Mouse (Mus musculus): ENCODE data around the gene Stoml3.

The Stoml3 gene

GRCm38 (mm10) chr3:53488353-53488752 lies at the start of gene Stoml3:
TSS of gene Stoml3 (plus strand) at chr3:53488653.
- DNase-seq (ENCODE audit: low spot score in 2 of 2): no peak

GRCm38 (mm10) chr3:53445540-53445939 lies 42.9 kb upstream of the Stoml3 start:
- DNase-seq (ENCODE audit: low spot score in 2 of 2): no peak

GRCm38 (mm10) chr3:53446801-53447200 lies 41.7 kb upstream of the Stoml3 start:
- no peak for DNase-seq (ENCODE audit: low spot score in 2 of 2)

DNA sequence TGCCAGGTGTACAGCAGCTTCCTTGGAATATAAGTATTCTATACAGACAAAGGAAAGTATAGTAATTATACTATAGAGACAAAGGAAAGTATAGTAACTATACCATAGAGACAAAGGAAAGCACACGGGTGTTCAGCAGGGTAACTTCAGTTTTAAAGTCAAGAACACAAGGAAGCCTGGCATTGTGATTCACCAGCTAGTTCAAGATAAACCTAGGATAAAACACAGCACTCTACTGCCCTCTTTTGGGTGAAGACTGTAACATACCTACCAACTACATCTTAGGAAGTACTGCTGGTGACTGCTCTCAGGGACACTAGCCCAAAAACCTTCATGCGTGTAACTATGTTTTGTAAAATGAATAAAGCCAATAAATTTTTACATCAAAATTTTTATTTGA lies 40.2 kb upstream of the Stoml3 start:
- peak in 1 of 2 experiments; percentile 60 for DNase-seq (ENCODE audit: low spot score in 2 of 2)

- DNase-seq (ENCODE audit: low spot score in 2 of 2): no peak
These were observed 37.8 kb upstream of the Stoml3 start for GRCm38 (mm10) chr3:53450666-53451065.

DNA sequence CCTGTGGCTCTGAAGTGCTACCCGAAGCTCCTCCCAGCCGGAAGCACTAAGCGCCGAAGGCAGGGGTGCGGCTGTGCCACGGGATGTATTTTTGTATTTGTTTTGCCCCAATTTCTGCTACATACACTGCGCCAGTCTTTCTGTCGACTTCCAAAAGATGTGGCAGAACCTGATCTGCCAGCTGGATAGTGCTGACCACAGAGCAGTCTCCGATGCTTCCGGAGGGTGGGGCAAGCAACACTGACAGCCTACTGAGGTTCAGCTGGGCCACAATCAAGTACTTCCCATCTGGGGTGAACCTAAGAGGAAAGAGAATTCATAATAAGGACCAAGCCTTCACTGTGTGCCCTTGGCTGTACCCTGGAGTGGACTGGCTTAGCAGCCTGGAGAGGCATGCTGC lies 36.1 kb upstream of the Stoml3 start:
- no peak for DNase-seq (ENCODE audit: low spot score in 2 of 2)

DNA sequence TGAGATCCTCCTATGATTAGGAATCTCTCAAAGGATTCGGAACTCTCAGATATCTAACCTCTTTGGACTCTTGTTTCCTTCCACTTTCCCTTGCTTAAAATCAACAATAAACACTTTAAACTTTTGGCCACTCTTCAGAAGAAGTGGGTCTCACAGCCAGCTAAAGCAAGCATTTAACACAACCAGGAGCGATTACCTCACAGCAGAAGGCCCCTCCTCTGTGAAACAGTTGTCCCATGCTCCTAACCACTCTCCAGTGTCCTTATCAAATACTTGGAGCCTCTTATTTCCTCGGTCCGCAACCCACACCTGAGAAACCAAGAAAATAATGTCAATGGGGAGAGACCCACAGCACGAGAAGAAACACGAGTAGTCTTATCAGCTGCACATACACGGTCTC lies 35.1 kb upstream of the Stoml3 start:
- no peak for DNase-seq (ENCODE audit: low spot score in 2 of 2)

DNA sequence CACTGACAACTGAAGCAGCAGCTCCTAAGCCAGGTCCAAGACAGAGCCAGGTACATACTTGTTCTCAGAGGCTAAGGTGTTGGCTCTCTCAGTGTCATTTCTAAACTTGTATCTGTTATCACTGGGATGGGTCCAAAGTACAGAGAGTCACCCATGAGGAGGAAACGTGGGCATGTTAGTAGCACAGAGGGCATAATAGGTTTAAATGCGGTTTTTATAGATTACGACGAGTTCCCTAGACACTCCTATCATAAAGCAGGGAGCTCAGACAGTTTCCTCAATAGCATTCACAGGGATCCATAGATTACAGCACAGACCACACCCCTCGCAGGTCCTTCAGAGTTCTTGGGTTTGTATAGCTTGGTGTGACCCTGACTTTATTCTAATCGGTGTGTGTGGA lies 34.4 kb upstream of the Stoml3 start:
- no peak for DNase-seq (ENCODE audit: low spot score in 2 of 2)

GRCm38 (mm10) chr3:53454561-53454960 lies 33.9 kb upstream of the Stoml3 start:
- no peak for DNase-seq (ENCODE audit: low spot score in 2 of 2)

- DNase-seq (ENCODE audit: low spot score in 2 of 2): no peak
These were observed 33.5 kb upstream of the Stoml3 start for GRCm38 (mm10) chr3:53454984-53455383.

- DNase-seq (ENCODE audit: low spot score in 2 of 2): no peak
These were observed 30.7 kb upstream of the Stoml3 start for GRCm38 (mm10) chr3:53457750-53458149.

DNA sequence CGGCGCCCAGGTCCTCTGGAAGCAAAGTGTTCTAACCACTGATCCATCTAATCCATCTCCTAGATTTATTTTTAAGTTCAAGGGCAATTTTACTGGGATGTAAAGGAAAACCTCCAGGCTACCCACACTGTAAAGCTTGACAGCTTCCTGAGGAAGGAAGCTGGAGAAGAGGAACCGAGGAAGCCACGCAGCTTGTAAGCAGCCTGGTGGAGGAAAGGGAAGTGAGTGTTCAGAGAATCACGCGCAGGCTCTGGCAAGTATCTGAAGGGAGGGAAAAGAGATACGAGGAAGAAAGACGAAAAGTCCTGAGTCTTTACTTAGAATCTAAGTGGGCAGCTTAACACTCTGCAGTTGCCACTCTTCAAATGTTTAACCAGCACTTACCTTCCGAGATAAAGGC lies 28.3 kb upstream of the Stoml3 start:
- no peak for DNase-seq (ENCODE audit: low spot score in 2 of 2)

- no peak for DNase-seq (ENCODE audit: low spot score in 2 of 2)
These were observed 25.8 kb upstream of the Stoml3 start for GRCm38 (mm10) chr3:53462701-53463045.

GRCm38 (mm10) chr3:53463046-53463764 lies 25.2 kb upstream of the Stoml3 start, which contains the start of the genes Nhlrc3 and Proser1:
TSS of gene Nhlrc3 (minus strand) at chr3:53463332.
TSS of gene Proser1 (plus strand) at chr3:53463666.
- peak; percentile 85 for DNase-seq (ENCODE audit: low spot score in 2 of 2)

- DNase-seq (ENCODE audit: low spot score in 2 of 2): no peak
These were observed 24.7 kb upstream of the Stoml3 start for GRCm38 (mm10) chr3:53463765-53464114.

- DNase-seq (ENCODE audit: low spot score in 2 of 2): no peak
These were observed 24.2 kb upstream of the Stoml3 start for GRCm38 (mm10) chr3:53464146-53464698.

DNA sequence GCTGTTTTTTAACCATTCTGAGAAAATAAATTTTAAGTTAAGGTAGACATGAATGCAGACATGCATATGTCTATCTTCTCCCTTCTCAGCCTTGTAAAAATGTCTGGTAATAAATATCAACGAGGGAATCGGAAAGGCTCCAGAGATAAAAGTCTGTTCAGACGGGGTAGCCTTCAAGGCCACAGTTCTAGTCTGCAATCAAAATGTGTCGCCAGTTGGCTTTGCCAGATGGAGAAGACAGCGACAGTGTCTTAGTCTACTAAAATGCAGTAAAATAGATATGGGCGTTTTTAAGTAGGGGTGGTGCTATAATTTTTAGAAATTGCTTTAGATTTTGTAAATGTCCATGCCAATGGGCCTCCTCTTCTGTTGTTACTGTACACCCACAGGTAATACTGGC lies 23.1 kb upstream of the Stoml3 start:
- no peak for DNase-seq (ENCODE audit: low spot score in 2 of 2)

DNA sequence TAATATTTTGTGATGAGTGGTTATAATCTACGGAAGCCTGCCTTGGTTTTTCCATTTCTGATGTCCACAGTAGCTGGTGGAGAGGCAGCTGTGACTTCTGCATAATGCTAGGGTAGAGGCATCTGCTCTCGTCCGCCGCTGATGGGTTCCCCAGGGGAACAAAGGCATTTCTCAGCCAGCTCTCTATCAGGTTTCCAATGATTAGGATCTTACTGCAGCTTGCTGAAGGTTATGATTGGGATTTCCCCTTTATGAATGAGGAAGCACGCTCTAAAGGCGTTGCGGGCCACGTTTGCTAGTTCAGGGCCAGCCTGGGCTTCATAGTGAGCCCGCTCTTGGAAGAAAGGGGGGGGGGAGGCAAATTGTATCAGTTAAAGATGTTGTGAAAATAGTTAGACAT lies 22.0 kb upstream of the Stoml3 start:
- DNase-seq (ENCODE audit: low spot score in 2 of 2): no peak

- no peak for DNase-seq (ENCODE audit: low spot score in 2 of 2)
These were observed 21.1 kb upstream of the Stoml3 start for GRCm38 (mm10) chr3:53467356-53467755.

DNA sequence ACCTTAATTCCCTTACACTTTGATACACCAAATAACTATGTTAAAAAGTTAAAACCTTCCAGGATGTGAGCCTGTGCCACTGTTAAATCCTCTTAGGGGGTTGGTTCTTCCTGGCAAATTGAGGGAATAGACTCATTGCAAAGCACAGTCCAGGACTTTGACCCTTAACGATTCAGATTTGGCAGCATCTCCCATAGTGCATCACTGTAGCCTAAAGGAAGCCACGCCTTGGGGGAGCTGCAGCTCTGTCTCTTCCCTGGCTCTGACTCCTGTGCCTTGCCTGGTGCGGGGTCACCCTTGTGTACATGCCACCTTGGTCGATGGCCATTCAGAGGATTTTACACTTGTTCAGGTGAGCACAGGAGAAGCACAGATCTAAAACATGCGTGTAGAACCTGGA lies 18.8 kb upstream of the Stoml3 start:
- no peak for DNase-seq (ENCODE audit: low spot score in 2 of 2)

GRCm38 (mm10) chr3:53472061-53472460 lies 16.4 kb upstream of the Stoml3 start:
- no peak for DNase-seq (ENCODE audit: low spot score in 2 of 2)

DNA sequence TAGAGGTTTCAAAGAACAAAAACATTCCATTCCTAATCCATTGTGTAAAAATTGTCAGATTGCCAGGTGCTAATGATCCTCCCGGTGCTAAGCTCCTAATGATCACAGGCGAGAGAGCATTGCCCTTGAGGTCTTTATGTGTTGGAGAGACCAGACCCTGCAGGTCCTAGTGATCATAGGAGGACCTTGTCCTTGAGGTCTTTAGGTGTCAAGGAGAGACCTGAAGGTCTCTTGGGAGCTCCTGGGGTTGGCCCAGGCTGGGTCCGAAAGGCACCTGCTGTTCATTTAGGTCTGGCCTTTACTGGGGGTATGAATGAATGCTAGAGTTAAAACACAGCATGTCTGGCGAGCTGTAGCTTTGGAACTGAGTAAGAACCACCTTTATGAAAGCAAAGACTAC lies 14.3 kb upstream of the Stoml3 start:
- no peak for DNase-seq (ENCODE audit: low spot score in 2 of 2)

DNA sequence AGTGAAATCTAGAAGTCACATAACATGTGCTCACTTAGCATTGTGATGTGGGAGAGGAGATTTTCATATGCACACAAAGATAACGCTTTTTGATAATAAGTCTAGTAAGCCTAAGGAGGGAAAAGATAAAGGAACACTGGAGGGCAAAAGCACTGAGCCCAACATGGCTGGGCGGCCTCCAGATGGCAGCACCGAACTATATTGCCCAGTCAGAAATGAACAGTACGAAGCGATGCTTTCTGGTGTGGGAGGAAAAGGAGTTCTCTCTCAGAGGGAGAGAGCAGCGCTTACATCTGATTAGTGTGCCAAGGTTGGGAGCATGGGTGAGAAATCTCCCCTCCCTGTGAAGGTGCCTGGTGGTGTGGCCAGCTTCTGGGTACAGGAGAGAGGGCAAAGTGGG lies 12.6 kb upstream of the Stoml3 start:
- no peak for DNase-seq (ENCODE audit: low spot score in 2 of 2)

DNA sequence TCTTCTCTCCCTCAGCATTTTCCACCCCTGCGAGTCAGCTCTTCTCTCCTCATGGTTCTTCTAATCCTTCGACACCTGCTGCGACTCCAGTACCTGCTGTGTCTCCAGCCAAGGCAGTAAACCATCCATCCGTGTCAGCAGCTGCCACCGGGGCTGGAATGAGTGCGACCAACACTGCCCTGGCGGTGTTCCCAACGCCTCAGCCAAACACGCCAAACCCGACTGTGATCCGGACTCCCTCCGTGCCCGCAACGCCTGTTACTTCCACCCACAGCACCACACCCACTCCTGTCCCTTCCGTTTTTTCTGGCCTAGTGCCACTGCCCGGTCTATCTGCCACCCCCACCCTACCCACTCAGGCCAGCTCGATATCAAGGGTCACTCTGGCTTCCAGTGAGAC lies 11.0 kb upstream of the Stoml3 start:
- DNase-seq (ENCODE audit: low spot score in 2 of 2): no peak

Data from thymus, postnatal 10 days (tissue).